Mouse (Mus musculus): ENCODE measurements around the gene C8g. TPM values are rescaled to one million over a fixed set of nuclear protein-coding genes. Genes with fewer than 3 reads are reported as not detected.

The C8g gene
- polyA plus RNA-seq, 1 experiment from 2014 or later: 6.4 TPM

DNA sequence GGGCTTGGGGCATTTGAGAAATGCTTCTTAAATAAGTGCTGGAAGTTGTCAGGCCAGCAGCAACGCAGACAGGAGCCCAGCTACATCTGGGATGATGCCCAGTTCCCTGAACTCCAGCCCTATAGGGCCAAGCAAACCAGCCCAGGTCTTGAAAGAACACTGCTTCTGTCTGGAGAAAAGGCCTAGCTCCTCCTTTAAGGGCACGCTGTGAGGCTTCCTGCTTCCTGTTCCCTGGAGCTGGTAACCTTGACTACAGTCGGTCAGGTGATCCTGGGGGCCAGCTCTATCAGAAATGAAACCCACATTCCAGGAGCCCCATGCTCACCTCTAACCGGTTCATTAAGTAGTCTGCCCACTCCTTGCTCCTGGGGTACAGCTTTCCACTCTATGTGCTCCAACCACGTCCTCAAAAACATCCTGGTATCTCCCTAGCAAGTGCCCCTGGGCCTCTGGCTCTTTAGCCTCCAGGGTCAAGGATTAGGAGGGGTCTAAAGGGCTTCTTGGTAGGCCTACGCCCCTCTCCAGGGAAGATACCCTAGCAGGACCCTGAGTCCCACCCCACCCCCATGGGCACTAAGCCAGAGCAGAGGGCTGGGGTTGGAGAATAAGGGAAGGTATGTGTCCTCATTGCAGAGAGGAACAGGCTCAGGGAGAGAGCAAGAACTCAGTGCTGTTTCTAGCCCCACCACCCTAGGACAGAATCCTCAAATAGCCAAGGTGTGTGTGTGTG lies 3.5 kb downstream of the C8g start:
- no peak overlapping the region for H3K27ac ChIP-seq (replicated peaks)
- no peaks in the 10 kb centered on the region for H3K27me3 ChIP-seq (replicated peaks)
- H3K4me2 ChIP-seq: no peak overlapping the region
- peaks cover 18% of the 10 kb centered on the region for H3K4me1 ChIP-seq
- peaks cover 1% of the 10 kb centered on the region; the same call in 1 of the 2 replicates for H3K36me3 ChIP-seq
- WGBS: 64% methylated on average over 6 of the region's 6 CpGs
- H3K9ac ChIP-seq (replicated peaks): no peak overlapping the region
- H3K4me3 ChIP-seq (replicated peaks): no peak overlapping the region
- no peaks in the 10 kb centered on the region for H3K9me3 ChIP-seq (replicated peaks)
- ATAC-seq (ENCODE audit: low FRiP score): no peak

DNA sequence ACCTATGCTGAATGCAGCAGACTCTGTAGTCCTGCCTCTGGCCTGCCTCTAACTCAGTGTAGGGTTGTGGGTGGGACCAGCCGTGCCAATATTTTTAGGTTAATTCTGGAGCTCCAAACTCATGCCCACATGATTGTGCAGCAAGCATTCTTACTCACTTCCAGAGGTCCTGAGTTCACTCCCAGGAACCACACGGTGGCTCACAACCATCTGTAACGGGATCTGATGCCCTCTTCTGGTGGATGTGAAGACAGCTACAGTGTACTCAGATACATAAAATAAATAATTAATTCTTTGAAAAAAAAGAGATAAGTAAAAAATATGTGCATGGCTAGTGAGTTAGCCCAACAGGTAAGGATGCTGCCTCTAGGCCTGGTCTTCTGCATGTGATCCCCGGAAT lies 5.1 kb downstream of the C8g start:
- no peak overlapping the region for H3K4me2 ChIP-seq
- H3K4me1 ChIP-seq: peaks cover 8% of the 10 kb centered on the region
- H3K4me3 ChIP-seq (replicated peaks): no peak overlapping the region
- WGBS: 45% methylated on average over 4 of the region's 4 CpGs
- H3K27ac ChIP-seq (replicated peaks): no peak overlapping the region
- no peak overlapping the region for H3K9ac ChIP-seq (replicated peaks)
- H3K9me3 ChIP-seq (replicated peaks): no peaks in the 10 kb centered on the region
- no peaks in the 10 kb centered on the region for H3K27me3 ChIP-seq (replicated peaks)
- H3K36me3 ChIP-seq: no peaks in the 10 kb centered on the region
- ATAC-seq (ENCODE audit: low FRiP score): no peak

DNA sequence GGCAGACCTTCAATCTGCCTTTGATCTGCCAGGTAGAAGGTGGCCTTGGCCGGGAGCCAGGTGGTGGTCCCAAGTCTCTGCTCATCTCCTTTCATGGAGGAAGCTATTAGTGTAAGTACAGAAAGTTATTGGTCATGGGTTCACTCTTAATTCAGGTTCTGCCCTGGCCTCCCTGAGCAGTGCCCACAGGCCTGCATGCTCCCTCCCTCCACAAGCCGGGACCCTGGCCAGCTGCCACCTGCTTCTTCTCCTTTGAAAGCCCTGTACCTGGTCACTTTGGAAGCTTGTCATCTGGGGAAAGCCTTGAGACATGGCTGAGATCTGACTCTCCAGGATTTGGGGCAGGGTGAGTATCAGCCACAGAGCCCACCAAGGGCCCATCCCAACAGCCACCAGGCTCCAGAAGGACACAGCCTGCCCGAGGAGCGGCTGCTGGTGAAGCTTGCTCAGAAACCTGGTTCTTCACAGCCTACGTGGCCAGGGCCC lies 8.0 kb downstream of the C8g start, which contains the start of gene Lcn12:
TSS of gene Lcn12 (minus strand) at position 436 of the 486 bp plus-strand sequence.
- H3K4me1 ChIP-seq: no peaks in the 10 kb centered on the region
- 86% methylated on average over 5 of the region's 5 CpGs for WGBS
- ATAC-seq (ENCODE audit: low FRiP score): no peak

DNA sequence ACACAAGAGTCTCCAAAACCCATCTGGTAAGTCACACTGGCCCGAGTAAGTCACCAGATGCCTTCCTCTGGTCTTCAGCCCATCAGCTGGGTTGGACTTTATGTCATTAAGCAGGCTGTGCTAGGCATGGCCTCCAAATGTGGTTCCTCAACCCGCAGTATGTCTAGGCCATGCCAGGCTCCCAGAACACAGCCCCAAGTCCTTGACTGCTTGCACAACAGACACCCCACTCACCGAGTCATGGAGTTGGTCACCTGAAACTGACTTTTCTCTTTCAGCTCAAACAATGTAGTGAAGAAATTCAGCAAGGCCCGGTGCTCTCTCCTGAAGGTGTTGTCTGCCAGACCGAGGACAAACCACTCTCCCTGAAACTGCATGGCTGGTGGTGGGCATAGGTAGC lies 8.5 kb downstream of the C8g start:
- H3K36me3 ChIP-seq: no peaks in the 10 kb centered on the region
- no peak overlapping the region for H3K27ac ChIP-seq (replicated peaks)
- ATAC-seq (ENCODE audit: low FRiP score): no peak
- no peaks in the 10 kb centered on the region for H3K9me3 ChIP-seq (replicated peaks)
- no peak overlapping the region for H3K4me3 ChIP-seq (replicated peaks)
- H3K9ac ChIP-seq (replicated peaks): no peak overlapping the region
- H3K4me2 ChIP-seq: no peak overlapping the region
- H3K27me3 ChIP-seq (replicated peaks): no peaks in the 10 kb centered on the region
- no peaks in the 10 kb centered on the region for H3K4me1 ChIP-seq
- WGBS: 82% methylated on average over 5 of the region's 5 CpGs

More for the DNA sequence above, 8.0 kb downstream of the C8g start, which contains the start of gene Lcn12:
- Histone ChIP-seq H3K27me3 (replicated peaks) (no peaks in the 10 kb centered on the region), H3K36me3 (no peaks in the 10 kb centered on the region), H3K9ac (replicated peaks) (no peak within 1 kb of the TSS), H3K4me3 (replicated peaks) (no peak within 1 kb of the TSS), H3K9me3 (replicated peaks) (no peaks in the 10 kb centered on the region), H3K4me2 (no peak within 1 kb of the TSS), H3K27ac (replicated peaks) (no peak within 1 kb of the TSS)

- no peak overlapping the region for H3K9ac ChIP-seq (replicated peaks)
- no peak overlapping the region for H3K4me2 ChIP-seq
- no peak for ATAC-seq (ENCODE audit: low FRiP score)
- H3K27me3 ChIP-seq (replicated peaks): no peaks in the 10 kb centered on the region
- no peak overlapping the region for H3K27ac ChIP-seq (replicated peaks)
- no peak overlapping the region for H3K4me3 ChIP-seq (replicated peaks)
- no peaks in the 10 kb centered on the region for H3K36me3 ChIP-seq
- WGBS: 86% methylated on average over 7 of the region's 7 CpGs
- no peaks in the 10 kb centered on the region for H3K4me1 ChIP-seq
- no peaks in the 10 kb centered on the region for H3K9me3 ChIP-seq (replicated peaks)
These were observed 12.8 kb downstream of the C8g start for GRCm38 (mm10) chr2:25488671-25489068.

DNA sequence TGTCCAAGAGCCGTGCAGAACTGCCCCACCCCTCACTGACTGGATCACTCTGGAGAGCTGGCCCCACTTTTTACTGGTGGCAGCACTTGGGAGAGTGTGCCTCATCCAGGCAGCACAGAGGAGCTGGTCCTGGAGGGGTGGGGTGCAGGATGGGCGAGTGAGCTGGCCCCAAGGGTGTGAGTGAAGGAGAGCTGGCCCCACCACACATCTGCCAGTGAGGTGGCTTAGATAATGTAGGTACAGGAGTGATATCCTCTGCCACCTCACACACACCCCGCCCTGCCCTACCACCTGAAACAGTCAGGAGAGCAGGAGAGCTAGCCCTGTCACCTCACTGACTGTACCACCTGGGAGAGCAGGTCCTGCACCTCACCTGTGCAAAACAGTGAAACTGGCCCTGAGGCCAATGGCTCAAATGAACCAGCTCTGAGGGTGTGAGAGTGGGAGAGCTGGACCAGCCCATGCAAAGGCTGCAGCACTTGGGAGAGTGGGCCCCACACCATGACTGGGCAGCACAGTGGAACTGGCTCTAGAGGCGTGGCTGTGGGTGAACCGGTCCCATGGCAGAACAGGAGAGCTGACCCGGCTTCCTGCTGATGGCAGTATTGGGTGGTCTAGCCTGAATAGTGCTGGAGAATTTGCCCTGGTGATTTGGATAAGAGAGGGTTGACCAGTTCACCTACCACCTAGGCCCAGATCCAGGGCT lies 13.4 kb downstream of the C8g start:
- Histone ChIP-seq H3K4me3 (replicated peaks) (no peak overlapping the region), H3K4me1 (no peaks in the 10 kb centered on the region), H3K9ac (replicated peaks) (no peak overlapping the region), H3K36me3 (no peaks in the 10 kb centered on the region), H3K27ac (replicated peaks) (no peak overlapping the region), H3K4me2 (no peak overlapping the region), H3K9me3 (replicated peaks) (no peaks in the 10 kb centered on the region), H3K27me3 (replicated peaks) (no peaks in the 10 kb centered on the region)
- WGBS: 81% methylated on average over 6 of the region's 6 CpGs
- no peak for ATAC-seq (ENCODE audit: low FRiP score)

GRCm38 (mm10) chr2:25484901-25485647 lies 16.4 kb downstream of the C8g start:
- H3K4me2 ChIP-seq: no peak overlapping the region
- no peaks in the 10 kb centered on the region for H3K4me1 ChIP-seq
- H3K27me3 ChIP-seq (replicated peaks): no peaks in the 10 kb centered on the region
- H3K36me3 ChIP-seq: no peaks in the 10 kb centered on the region
- no peak overlapping the region for H3K27ac ChIP-seq (replicated peaks)
- no peak overlapping the region for H3K4me3 ChIP-seq (replicated peaks)
- ATAC-seq (ENCODE audit: low FRiP score): no peak
- WGBS: 75% methylated on average over 11 of the region's 11 CpGs
- H3K9me3 ChIP-seq (replicated peaks): no peaks in the 10 kb centered on the region
- H3K9ac ChIP-seq (replicated peaks): no peak overlapping the region

DNA sequence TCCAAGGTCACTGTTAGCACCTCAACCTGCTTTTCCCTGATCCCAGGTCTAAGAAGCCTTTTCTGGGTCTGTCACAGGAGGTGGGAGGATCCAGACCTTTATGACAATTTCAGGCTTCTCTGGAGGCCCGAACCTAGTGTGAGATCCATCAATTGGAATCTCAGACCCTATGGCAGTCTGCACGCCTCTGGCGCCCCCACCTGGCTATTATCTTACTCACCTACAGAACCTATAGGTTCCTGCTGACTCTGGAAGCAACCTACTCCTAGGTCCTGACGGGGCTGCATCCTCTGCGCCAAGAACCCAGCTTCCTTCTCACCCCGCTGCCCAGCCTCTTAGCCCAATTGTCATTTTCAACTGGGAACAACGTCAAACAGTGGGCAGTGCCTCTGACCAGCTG lies 18.6 kb downstream of the C8g start:
- Histone ChIP-seq H3K4me2 (no peak overlapping the region), H3K27me3 (replicated peaks) (no peaks in the 10 kb centered on the region), H3K36me3 (no peaks in the 10 kb centered on the region), H3K9me3 (replicated peaks) (no peaks in the 10 kb centered on the region), H3K9ac (replicated peaks) (no peak overlapping the region), H3K4me1 (no peaks in the 10 kb centered on the region), H3K4me3 (replicated peaks) (no peak overlapping the region), H3K27ac (replicated peaks) (no peak overlapping the region)
- ATAC-seq (ENCODE audit: low FRiP score): no peak
- 24% methylated on average over 7 of the region's 7 CpGs for WGBS

DNA sequence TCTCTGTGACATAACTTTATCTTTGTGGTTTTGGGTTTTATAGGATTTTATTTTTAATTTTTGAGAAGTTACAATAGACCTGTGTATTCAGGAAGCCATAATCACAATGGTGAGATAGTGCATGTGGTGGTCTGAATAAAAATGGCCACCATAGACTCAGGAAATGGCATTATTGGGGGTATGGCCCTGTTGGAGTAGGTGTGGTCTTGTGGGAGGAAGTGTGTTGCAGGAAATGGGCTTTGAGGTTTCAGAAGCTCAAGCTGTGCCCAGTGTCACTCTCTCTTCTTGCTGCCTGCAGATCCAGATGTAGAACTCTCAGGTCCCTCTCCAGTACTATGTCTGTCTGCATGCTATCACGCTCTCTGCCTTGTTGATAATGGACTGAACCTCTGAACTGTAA lies 21.0 kb downstream of the C8g start:
- Histone ChIP-seq H3K4me3 (replicated peaks) (no peak overlapping the region), H3K4me1 (no peaks in the 10 kb centered on the region), H3K9ac (replicated peaks) (no peak overlapping the region), H3K9me3 (replicated peaks) (no peaks in the 10 kb centered on the region), H3K36me3 (no peaks in the 10 kb centered on the region), H3K4me2 (no peak overlapping the region), H3K27ac (replicated peaks) (no peak overlapping the region), H3K27me3 (replicated peaks) (no peaks in the 10 kb centered on the region)
- no peak for ATAC-seq (ENCODE audit: low FRiP score)
- whole genome bisulfite sequencing: 94% methylated on average over 1 of the region's 1 CpGs

DNA sequence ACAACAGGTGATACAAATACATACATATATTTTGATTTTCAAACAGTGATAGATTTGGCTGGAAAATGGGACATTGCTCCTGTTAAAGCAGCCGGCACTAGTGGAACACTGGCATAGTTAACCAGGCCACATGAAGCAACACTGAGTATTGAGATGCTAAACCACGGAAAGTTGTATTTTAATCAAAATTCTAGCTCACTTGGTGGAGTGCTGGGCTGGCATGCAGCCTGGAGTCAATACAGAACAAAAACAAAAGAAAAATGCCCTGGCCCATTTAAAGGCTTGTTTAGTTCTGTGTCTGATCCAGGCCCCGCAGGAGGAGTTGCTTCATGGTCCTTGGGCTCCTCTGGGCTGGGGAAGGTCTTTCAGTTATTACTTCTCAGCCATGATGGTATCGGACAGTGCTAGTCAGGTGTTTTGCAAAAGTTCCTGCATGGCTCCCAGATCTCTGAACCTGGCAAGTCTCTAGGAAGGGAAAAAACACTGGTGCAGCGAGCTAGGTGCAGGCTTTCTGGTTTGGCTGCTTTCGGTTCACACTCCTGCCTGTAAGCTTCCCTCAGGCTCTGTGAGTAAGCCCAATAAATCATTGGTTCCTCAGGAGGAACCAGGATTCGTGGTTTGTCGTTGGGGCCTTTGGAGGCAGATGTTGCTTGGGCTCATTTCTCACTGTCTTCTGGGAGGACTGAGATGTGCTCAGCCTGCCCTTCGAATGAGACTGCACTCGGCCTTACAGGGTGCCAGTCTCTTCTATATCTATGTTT lies 21.8 kb downstream of the C8g start:
- WGBS: 69% methylated on average over 10 of the region's 10 CpGs
- Histone ChIP-seq H3K36me3 (no peaks in the 10 kb centered on the region), H3K27me3 (replicated peaks) (no peaks in the 10 kb centered on the region), H3K9me3 (replicated peaks) (no peaks in the 10 kb centered on the region), H3K4me2 (no peak overlapping the region), H3K9ac (replicated peaks) (no peak overlapping the region), H3K27ac (replicated peaks) (no peak overlapping the region), H3K4me3 (replicated peaks) (no peak overlapping the region), H3K4me1 (no peaks in the 10 kb centered on the region)
- ATAC-seq (ENCODE audit: low FRiP score): no peak

DNA sequence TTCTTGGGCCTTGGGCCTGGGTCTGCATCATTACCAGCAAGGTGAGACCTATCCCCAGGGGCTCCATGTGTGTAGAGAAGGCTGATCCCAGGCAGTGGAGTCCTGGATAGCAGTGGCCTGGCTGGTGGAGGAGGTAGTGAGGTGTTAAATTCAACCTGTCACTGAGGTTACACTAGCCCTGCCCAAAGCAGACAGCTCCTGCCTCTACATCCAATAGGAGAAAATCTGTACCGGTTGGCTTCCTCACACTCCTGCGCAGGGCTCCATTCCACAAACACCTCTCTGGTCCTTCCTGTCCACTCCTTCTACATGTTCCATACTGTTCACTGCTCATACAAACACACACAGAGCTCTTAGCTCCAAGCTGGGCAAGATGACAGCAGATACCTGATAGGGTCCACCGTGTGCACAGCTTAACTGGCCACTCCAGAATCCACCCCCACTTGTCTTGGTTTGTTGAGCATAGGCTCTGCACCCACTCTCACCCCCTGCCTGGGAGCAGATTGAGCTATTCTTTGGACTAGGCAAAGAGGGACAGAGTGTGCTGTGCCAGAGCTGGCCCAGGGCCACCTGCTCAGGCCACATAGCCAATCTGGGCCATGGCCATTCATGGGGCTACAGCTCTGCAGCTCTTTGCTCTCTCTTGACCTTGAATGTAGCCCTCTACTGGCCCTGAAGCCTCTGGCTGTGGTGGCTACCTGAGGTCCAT lies 23.4 kb downstream of the C8g start:
- H3K4me3 ChIP-seq (replicated peaks): no peak overlapping the region
- no peak overlapping the region for H3K4me2 ChIP-seq
- no peaks in the 10 kb centered on the region for H3K4me1 ChIP-seq
- WGBS: 92% methylated on average over 3 of the region's 3 CpGs
- ATAC-seq (ENCODE audit: low FRiP score): no peak
- H3K9me3 ChIP-seq (replicated peaks): no peaks in the 10 kb centered on the region
- H3K27ac ChIP-seq (replicated peaks): no peak overlapping the region
- no peaks in the 10 kb centered on the region for H3K27me3 ChIP-seq (replicated peaks)
- H3K36me3 ChIP-seq: no peaks in the 10 kb centered on the region
- no peak overlapping the region for H3K9ac ChIP-seq (replicated peaks)

All from neural tube, embryonic 15.5 days (tissue).